Mouse (Mus musculus) limb, embryonic 10.5 days (tissue): ENCODE measurements around the gene Hmgcl. TPM values are rescaled to one million over a fixed set of nuclear protein-coding genes. Genes with fewer than 3 reads are reported as not detected.

Source experiments
- DNase-seq: peaks from one replicate; pipeline ENCODE4 v3.0.0-alpha.2; 2017; ENCODE audit warnings: low spot score
- H3K27ac ChIP-seq: fragments of 300-500 bp; sonication (generic); 2 replicates; pipeline ENCODE4 v1.5.1; 2016; ENCODE audit warnings: mild to moderate bottlenecking
- H3K27me3 ChIP-seq: fragments of 300-500 bp; sonication (generic); 2 replicates; pipeline ENCODE4 v1.6.1; 2016; ENCODE audit warnings: low read depth, mild to moderate bottlenecking; ENCODE audit not compliant: poor library complexity, severe bottlenecking
- H3K36me3 ChIP-seq: fragments of 300-500 bp; sonication (generic); 2 replicates; pipeline ENCODE4 v1.6.1; 2016; ENCODE audit warnings: mild to moderate bottlenecking, moderate library complexity
- H3K4me1 ChIP-seq: fragments of 300-500 bp; sonication (generic); 2 replicates; pipeline ENCODE4 v1.6.1; 2016
- H3K4me3 ChIP-seq: fragments of 300-500 bp; sonication (generic); 2 replicates; pipeline ENCODE4 v1.5.1; 2016; ENCODE audit warnings: mild to moderate bottlenecking, moderate library complexity
- H3K9me3 ChIP-seq: fragments of 300-500 bp; sonication (generic); replicated peaks from 2 replicates; pipeline ENCODE4 v1.6.1; 2016; ENCODE audit warnings: mild to moderate bottlenecking
- WGBS: fragments of 180-500 bp; shearing (Covaris S2); methylation state at CpG from one replicate; pipeline ENCODE4 v1.1.7; 2016; 5-methylcytosine and 5-hydroxymethylcytosine counted together
- polyA plus RNA-seq: library from polyadenylated mRNA; unstranded; fragments of >200 nt; fragmentation: Nextera tagmentation; extraction: Ambion mirVana; gene quantifications from 2 replicates; pipeline ENCODE4 v1.2.1, GENCODE M21; 2016

The Hmgcl gene
- polyA plus RNA-seq, 1 experiment from 2014 or later = 78.9 TPM

DNA sequence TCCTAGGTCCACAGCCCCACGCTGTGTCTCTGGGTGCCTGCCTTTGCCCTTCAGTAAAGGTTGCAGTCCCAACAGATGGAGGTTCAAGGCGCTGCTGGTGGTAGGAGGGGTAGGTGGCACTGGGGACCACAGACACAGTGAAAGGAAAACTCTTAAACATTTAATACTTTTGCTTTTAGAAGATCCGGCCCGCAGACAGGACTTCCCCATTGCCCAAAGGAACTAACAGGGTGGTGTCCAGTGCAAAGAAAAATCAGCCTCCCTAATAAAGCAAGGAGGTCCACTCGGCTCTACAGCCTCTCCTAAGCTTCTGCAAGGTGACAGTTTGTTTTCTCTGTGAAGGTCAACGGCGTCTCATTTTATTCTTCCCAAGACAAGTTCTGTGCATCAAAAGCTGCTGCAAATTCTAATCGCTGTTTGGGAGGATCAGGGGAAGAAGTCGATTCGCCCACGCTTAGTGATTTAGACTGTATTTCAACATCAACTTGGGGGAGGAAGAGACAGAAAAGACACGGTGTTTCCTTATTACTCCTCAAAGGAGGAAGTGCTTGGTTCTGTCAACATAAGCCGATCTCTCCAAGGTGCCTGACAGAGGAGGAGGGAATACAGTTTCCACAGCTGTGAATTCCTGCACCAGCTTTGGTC is 27.5 kb upstream of the Hmgcl start:
- Histone ChIP-seq H3K36me3 (peaks cover 9% of the 10 kb centered on the region), H3K9me3 (no peaks in the 10 kb centered on the region), H3K4me3 (no peak overlapping the region), H3K27ac (no peak overlapping the region), H3K27me3 (no peaks in the 10 kb centered on the region), H3K4me1 (peaks cover 10% of the 10 kb centered on the region)
- 91% methylated on average over 13 of the region's 13 CpGs for WGBS
- no peak for DNase-seq

DNA sequence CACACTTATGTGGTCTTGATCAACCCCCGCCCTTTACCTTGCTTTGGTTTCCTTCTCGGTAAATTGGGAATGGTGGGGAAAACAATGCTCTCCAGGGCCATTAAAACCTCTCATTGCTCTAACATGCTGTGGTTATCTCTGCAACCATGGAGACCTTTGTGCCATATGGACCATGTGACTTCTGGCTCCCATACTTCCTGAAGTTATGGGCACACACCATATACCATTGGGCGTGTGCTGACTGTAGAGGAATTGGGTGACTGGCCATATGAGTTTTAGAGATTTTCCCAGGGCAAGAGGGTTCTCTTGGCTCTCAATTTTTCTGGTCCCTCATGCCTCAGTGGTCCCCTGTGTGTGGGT is 27.0 kb upstream of the Hmgcl start:
- H3K36me3 ChIP-seq = peaks cover 12% of the 10 kb centered on the region
- no peaks in the 10 kb centered on the region for H3K27me3 ChIP-seq
- no peak overlapping the region for H3K27ac ChIP-seq
- H3K4me1 ChIP-seq = peaks cover 10% of the 10 kb centered on the region
- no peak overlapping the region for H3K4me3 ChIP-seq
- no peaks in the 10 kb centered on the region for H3K9me3 ChIP-seq
- 93% methylated on average over 3 of the region's 3 CpGs for WGBS
- no peak for DNase-seq

- peak; percentile 94 for DNase-seq
- Histone ChIP-seq H3K4me3 (peak within 1 kb of the TSS; percentile 73), H3K4me1 (peaks cover 10% of the 10 kb centered on the region), H3K36me3 (peaks cover 16% of the 10 kb centered on the region), H3K9me3 (no peaks in the 10 kb centered on the region), H3K27me3 (no peaks in the 10 kb centered on the region), H3K27ac (peak within 1 kb of the TSS; percentile 83)
- 2% methylated on average over 60 of the region's 60 CpGs for WGBS
Measured at GRCm38 (mm10) chr4:135920304-135921241, 25.7 kb upstream of the Hmgcl start, which contains the start of gene Fuca1. Gene Fuca1, plus strand, starts transcription at chr4:135920735.

DNA sequence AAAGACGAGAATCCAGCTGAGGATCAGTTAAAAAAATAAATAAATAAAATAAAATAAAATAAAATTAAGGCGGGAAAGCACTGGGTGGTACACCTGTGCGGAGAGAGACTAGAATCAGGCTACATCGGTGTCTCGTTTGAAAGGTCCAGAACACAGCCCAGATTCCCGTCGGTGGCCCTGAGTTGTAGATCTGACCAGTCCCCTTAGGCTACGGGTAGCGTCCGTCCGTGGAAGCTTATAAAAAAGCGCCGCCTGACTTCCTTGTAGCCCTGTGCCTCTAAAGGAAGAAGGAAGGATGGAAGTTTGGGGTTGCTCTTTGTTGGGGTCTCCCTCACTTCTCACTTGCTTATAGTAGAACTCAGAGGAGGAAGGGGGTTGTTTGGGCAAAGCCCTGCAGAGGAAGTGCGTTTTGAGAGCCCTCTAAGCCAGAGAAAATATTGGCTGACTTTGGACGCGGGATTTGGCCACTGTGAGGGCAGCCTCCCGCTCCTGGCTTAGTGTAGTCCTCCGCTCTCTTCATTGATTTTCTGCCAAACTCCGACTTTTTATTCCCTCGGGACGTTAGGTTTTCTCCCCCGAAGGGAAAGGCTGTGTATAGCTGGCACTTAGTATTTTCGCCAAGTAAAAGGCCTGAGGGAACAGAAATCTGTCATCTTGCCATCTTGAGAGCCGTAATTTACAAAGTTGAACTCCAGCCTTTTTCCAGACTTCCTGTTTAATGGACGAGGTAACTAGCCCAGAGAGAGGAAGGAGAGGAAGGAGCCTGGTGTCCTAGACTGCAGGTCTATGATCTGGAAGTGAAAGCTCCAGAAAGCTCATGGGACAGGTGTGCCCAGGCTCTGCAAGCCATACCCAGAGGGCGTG is 24.8 kb upstream of the Hmgcl start:
- WGBS = 10% methylated on average over 26 of the region's 26 CpGs
- Histone ChIP-seq H3K4me3 (peak overlapping the region; percentile 73), H3K9me3 (no peaks in the 10 kb centered on the region), H3K27ac (peak overlapping the region; percentile 83), H3K4me1 (peaks cover 10% of the 10 kb centered on the region), H3K27me3 (no peaks in the 10 kb centered on the region), H3K36me3 (peaks cover 24% of the 10 kb centered on the region)
- peak; percentile 50 for DNase-seq

- Histone ChIP-seq H3K36me3 (peaks cover 27% of the 10 kb centered on the region), H3K27ac (no peak overlapping the region), H3K9me3 (no peaks in the 10 kb centered on the region), H3K4me1 (peaks cover 10% of the 10 kb centered on the region), H3K27me3 (no peaks in the 10 kb centered on the region), H3K4me3 (no peak overlapping the region)
- 91% methylated on average over 1 of the region's 1 CpGs for WGBS
- no peak for DNase-seq
Measured at GRCm38 (mm10) chr4:135922190-135922589, 24.1 kb upstream of the Hmgcl start.

DNA sequence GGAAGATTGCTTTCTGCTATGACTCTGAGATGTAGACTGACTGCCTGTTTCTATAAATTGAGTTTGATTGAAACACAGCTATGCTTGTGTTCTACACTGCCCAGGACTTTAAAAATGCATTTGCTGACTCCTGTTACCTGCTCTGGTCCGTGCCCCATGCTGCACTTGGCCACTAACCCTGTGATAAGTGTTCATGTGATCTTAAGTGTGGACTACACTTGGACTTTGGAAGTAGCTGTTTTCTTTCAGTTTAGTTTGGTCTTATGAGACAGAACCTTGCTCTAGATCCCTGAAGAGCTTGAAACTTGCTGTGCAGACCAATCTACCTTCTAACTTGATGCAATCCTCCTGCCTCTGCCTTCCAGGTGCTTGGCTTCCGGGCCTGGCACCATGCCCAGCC is 21.8 kb upstream of the Hmgcl start:
- DNase-seq = no peak
- peaks cover 13% of the 10 kb centered on the region for H3K4me1 ChIP-seq

DNA sequence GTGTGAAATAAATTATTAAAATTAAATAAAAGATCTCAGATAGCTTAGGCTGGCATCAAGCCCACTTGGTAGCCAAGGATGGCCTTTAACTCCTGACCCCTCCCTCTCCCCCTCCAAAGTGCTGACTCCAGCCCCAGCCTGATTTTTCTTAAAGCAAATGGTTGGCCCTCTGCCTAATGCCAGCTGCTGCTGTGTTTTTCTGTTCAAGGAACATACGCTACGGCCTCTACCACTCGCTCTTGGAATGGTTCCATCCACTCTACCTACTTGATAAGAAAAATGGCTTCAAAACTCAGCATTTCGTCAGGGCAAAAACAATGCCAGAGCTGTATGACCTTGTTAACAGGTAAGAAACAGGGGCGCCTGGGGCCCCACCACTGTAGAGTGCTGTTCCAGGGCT is 20.9 kb upstream of the Hmgcl start:
- Histone ChIP-seq H3K4me3 (no peak overlapping the region), H3K36me3 (peaks cover 29% of the 10 kb centered on the region), H3K27ac (no peak overlapping the region), H3K27me3 (no peaks in the 10 kb centered on the region), H3K9me3 (no peaks in the 10 kb centered on the region), H3K4me1 (peaks cover 13% of the 10 kb centered on the region)
- DNase-seq = no peak
- 93% methylated on average over 5 of the region's 5 CpGs for WGBS

More for the DNA sequence above, 21.8 kb upstream of the Hmgcl start:
- Histone ChIP-seq H3K27me3 (no peaks in the 10 kb centered on the region), H3K36me3 (peaks cover 27% of the 10 kb centered on the region), H3K4me3 (no peak overlapping the region), H3K9me3 (no peaks in the 10 kb centered on the region), H3K27ac (no peak overlapping the region)
- 86% methylated on average over 2 of the region's 2 CpGs for WGBS

GRCm38 (mm10) chr4:135926195-135926808 is 19.9 kb upstream of the Hmgcl start:
- peaks cover 39% of the 10 kb centered on the region for H3K36me3 ChIP-seq
- no peaks in the 10 kb centered on the region for H3K9me3 ChIP-seq
- H3K27me3 ChIP-seq = no peaks in the 10 kb centered on the region
- H3K4me1 ChIP-seq = peaks cover 12% of the 10 kb centered on the region
- H3K4me3 ChIP-seq = no peak overlapping the region
- H3K27ac ChIP-seq = no peak overlapping the region
- DNase-seq = no peak
- WGBS = 86% methylated on average over 10 of the region's 10 CpGs

GRCm38 (mm10) chr4:135926861-135927260 is 19.4 kb upstream of the Hmgcl start:
- WGBS = 91% methylated on average over 3 of the region's 3 CpGs
- H3K4me1 ChIP-seq = peaks cover 6% of the 10 kb centered on the region
- H3K4me3 ChIP-seq = no peak overlapping the region
- peaks cover 41% of the 10 kb centered on the region for H3K36me3 ChIP-seq
- H3K27me3 ChIP-seq = no peaks in the 10 kb centered on the region
- H3K9me3 ChIP-seq = no peaks in the 10 kb centered on the region
- DNase-seq = no peak
- H3K27ac ChIP-seq = no peak overlapping the region

GRCm38 (mm10) chr4:135928376-135928775 is 17.9 kb upstream of the Hmgcl start:
- Histone ChIP-seq H3K4me1 (0 out of 2 replicates have a peak, but pooled peaks cover 3% of the 10 kb centered on the region), H3K4me3 (no peak overlapping the region), H3K9me3 (no peaks in the 10 kb centered on the region), H3K27me3 (no peaks in the 10 kb centered on the region), H3K27ac (no peak overlapping the region), H3K36me3 (peaks cover 45% of the 10 kb centered on the region)
- DNase-seq = no peak
- 88% methylated on average over 9 of the region's 9 CpGs for WGBS

DNA sequence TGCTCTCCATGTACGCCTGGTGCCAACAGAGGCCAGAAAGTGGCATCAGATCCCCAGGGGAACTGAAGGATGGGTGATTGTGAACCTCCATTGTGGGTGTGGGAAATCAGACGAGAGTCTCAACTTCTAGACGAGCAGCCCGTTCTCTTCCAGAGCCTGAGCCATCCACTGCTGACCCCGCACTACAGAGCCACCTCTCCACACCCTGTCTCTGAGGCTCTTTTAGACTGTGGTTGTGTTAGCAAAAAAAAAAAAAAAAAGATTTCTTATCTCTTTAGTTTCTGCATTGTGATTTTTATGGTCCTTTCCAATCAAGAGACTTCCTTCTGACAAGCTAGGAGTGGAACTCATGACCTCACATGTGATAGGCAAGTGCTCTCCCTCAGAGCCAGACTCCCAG is 16.8 kb upstream of the Hmgcl start:
- Histone ChIP-seq H3K4me3 (no peak overlapping the region), H3K4me1 (0 out of 2 replicates have a peak, but pooled peaks cover 3% of the 10 kb centered on the region), H3K27ac (no peak overlapping the region), H3K36me3 (peaks cover 45% of the 10 kb centered on the region), H3K9me3 (no peaks in the 10 kb centered on the region), H3K27me3 (no peaks in the 10 kb centered on the region)
- 93% methylated on average over 5 of the region's 5 CpGs for WGBS
- DNase-seq = no peak

DNA sequence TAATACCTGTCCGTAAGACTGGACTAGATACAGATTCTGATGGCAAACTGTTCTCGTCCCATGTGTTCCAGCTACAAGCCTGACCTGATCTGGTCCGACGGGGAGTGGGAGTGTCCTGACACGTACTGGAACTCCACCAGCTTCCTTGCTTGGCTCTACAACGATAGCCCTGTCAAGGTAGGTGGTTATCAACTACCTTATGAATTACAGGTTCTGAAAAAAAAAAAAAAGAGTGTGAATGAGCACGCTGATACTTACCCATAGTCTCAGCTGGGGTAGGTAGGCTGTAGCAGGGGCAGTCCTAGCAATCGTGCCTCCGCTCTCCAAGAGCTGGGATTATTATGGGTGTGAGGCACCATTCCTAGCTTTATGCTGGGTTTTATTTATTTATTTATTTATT is 16.4 kb upstream of the Hmgcl start:
- no peak for DNase-seq
- H3K4me1 ChIP-seq = 0 out of 2 replicates have a peak, but pooled peaks cover 3% of the 10 kb centered on the region
- H3K9me3 ChIP-seq = no peaks in the 10 kb centered on the region
- no peak overlapping the region for H3K27ac ChIP-seq
- peaks cover 45% of the 10 kb centered on the region for H3K36me3 ChIP-seq
- no peaks in the 10 kb centered on the region for H3K27me3 ChIP-seq
- no peak overlapping the region for H3K4me3 ChIP-seq
- 86% methylated on average over 9 of the region's 9 CpGs for WGBS
